Mouse (Mus musculus): ENCODE measurements at regions not wholly inside any gene's neighbourhood (a gene's known extent, or its start where the extent isn't known, plus 50 kb on each side); places are given as distances from the start of the nearest gene placed in this dataset.

DNA sequence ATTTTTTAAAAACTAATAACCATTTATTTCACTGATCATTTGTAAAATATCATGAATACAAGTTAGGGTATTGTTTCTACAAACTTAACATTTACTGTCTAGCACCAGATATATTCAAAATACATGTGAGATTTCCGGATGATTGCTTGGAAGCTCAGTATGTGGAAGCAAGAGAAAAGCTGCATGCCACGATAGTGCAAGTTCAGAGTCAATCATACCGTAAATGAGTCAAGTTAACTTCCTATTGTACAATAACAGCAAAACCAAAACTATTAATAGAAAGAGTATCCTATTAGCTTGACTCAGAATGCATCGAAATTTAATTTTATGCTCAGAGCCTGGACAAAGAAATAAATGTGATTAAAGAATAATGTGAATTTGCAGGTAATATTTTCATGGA, 1284.6 kb upstream of the Cited2 start:
- Histone ChIP-seq H3K27ac (replicated peaks) (no peak overlapping the region), H3K4me2 (no peak overlapping the region), H3K4me3 (no peak overlapping the region), H3K4me1 (replicated peaks) (peaks cover 11% of the 10 kb centered on the region), H3K9me3 (no peaks in the 10 kb centered on the region), H3K9ac (no peak overlapping the region), H3K36me3 (no peaks in the 10 kb centered on the region), H3K27me3 (no peaks in the 10 kb centered on the region)
- no peak for ATAC-seq (ENCODE audit: low read depth)
- 85% methylated on average over 4 of the region's 4 CpGs for WGBS

DNA sequence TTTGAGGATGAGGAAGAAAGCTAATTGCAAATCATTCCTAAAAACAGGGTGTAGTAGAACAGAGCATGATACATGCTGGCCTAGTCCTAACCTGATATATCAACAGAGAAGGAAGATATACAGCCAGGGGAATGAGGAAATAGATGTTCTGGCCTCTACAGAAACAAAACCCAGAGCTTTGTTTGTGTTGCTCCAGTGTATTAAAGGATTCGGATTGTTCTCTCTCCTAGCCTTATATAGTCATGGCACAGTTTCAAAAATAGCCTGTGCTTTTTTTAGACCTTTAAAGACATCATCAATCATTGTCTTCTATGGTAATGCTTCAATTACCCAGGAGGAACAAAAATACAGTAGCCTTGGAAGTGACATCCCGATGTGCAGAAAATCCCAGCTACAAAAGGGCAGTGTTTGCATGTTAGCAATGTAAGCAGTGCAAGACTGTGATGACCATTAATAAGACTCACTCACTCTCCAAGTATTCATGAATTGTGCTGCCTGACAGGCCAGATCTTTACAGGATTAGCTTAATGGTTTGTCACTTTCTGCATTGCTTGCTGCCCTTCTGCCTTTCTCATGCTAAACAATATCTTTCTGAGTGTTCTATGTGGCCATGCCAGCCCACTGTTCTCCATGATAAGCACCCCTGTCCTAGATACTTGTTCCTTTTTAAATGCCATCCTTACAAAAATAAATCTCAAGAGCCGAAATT, 1281.9 kb upstream of the Cited2 start:
- WGBS: 11% methylated on average over 3 of the region's 3 CpGs
- no peaks in the 10 kb centered on the region for H3K9me3 ChIP-seq
- no peak overlapping the region for H3K27ac ChIP-seq (replicated peaks)
- no peak overlapping the region for H3K9ac ChIP-seq
- no peaks in the 10 kb centered on the region for H3K27me3 ChIP-seq
- H3K36me3 ChIP-seq: no peaks in the 10 kb centered on the region
- ATAC-seq (ENCODE audit: low read depth): peak; percentile 76
- H3K4me1 ChIP-seq (replicated peaks): peaks cover 11% of the 10 kb centered on the region
- no peak overlapping the region for H3K4me2 ChIP-seq
- no peak overlapping the region for H3K4me3 ChIP-seq

DNA sequence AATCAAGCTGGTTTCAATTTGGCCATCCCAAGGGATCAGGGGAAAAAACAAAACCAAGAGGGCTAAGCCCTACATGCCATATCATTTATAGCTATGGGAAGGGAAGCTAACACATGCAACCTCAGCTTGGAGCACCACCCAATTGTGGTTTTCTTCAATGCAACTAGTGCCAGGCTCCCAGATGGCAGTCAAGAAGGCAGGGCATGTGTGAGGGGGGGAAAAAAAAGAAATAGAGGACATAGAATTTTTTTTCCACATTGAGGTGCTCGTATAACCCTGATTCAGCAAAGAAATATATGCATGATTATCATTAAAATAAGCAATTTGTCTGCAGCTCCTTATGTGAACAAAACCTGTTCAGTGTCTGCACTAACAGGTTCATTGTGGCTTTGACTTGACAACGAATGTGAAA, 1281.4 kb upstream of the Cited2 start:
- 32% methylated on average over 2 of the region's 2 CpGs for WGBS
- Histone ChIP-seq H3K27ac (replicated peaks) (no peak overlapping the region), H3K27me3 (no peaks in the 10 kb centered on the region), H3K9me3 (no peaks in the 10 kb centered on the region), H3K4me3 (no peak overlapping the region), H3K9ac (no peak overlapping the region), H3K4me2 (no peak overlapping the region), H3K4me1 (replicated peaks) (peaks cover 11% of the 10 kb centered on the region), H3K36me3 (no peaks in the 10 kb centered on the region)
- ATAC-seq (ENCODE audit: low read depth): no peak

DNA sequence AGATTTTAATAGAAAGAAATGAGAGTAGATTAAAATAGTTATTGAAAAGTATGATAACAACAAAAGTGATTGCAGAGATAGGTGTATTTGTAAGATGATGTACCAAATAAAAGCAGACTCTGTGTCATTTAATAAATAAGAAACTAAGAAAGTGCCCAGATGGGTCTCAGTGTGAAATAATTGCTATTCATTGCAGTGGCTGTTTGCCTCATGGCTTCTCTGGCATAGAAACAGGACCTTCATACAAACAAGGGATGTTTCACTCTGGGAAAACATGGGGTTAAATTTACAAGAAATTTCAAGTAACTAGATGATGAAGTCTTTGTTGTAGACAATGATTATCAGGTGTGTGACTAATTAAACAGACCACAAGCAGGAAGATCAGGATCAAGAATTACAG, 1279.1 kb upstream of the Cited2 start:
- H3K4me3 ChIP-seq: no peak overlapping the region
- H3K9me3 ChIP-seq: no peaks in the 10 kb centered on the region
- H3K27ac ChIP-seq (replicated peaks): no peak overlapping the region
- ATAC-seq (ENCODE audit: low read depth): no peak
- H3K4me1 ChIP-seq (replicated peaks): peaks cover 11% of the 10 kb centered on the region
- H3K4me2 ChIP-seq: no peak overlapping the region
- H3K9ac ChIP-seq: no peak overlapping the region
- no peaks in the 10 kb centered on the region for H3K36me3 ChIP-seq
- no peaks in the 10 kb centered on the region for H3K27me3 ChIP-seq

GRCm38 (mm10) chr10:16467935-16468334, 1255.1 kb upstream of the Cited2 start:
- Histone ChIP-seq H3K4me1 (replicated peaks) (no peaks in the 10 kb centered on the region), H3K4me3 (no peak overlapping the region), H3K4me2 (no peak overlapping the region), H3K36me3 (no peaks in the 10 kb centered on the region), H3K9me3 (no peaks in the 10 kb centered on the region), H3K27me3 (no peaks in the 10 kb centered on the region), H3K9ac (no peak overlapping the region), H3K27ac (replicated peaks) (no peak overlapping the region)
- no peak for ATAC-seq (ENCODE audit: low read depth)
- WGBS: 74% methylated on average over 3 of the region's 3 CpGs

DNA sequence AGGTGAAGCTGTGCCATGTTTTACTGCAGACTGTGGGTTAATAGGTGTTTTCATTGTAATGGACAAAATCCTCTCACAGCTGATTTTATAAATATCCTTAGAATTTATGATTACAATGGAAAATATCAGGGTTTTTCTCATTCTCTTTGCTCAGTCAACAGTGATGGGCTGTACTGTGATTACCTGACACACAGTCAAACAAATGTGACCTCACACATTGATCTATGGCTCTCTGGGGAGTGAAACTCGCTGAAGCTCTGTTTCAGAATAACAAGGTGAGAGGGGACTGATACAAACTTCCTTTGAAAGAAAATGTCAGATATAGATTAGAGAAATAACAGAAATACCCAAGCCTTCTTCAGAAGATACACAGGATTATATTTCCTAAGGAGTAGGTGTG, 1253.3 kb upstream of the Cited2 start:
- no peak for ATAC-seq (ENCODE audit: low read depth)
- H3K9ac ChIP-seq: no peak overlapping the region
- no peaks in the 10 kb centered on the region for H3K27me3 ChIP-seq
- no peaks in the 10 kb centered on the region for H3K36me3 ChIP-seq
- H3K27ac ChIP-seq (replicated peaks): no peak overlapping the region
- 35% methylated on average over 1 of the region's 1 CpGs for WGBS
- H3K4me2 ChIP-seq: no peak overlapping the region
- H3K9me3 ChIP-seq: no peaks in the 10 kb centered on the region
- H3K4me3 ChIP-seq: no peak overlapping the region
- no peaks in the 10 kb centered on the region for H3K4me1 ChIP-seq (replicated peaks)

DNA sequence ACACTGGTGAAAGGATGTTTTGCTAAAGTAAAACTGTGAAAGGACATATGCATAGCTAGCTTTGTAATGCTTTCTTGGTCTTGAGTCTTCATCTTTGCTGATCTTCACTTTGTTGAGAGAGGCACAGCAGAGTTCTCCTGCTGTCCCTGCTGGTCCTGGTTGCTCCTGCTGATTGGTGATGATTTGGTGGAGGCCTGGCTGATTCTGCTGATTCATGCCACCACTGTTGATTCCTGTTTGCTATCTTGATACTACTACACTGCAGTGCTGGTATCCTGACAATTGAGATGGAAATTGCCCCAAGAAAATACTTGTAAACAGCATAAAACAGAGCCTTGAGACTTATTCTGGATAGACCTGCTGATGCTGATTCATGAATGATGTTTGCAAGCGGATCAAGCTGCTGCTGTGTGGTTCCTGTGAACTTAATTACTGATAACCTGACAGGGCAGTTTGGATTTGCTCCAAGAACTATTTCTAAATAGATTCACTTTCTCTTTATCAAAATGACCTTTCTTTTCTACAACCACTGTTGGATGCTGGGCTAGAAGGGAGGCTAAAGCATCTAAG, 1249.0 kb upstream of the Cited2 start:
- Histone ChIP-seq H3K9ac (no peak overlapping the region), H3K4me2 (no peak overlapping the region)

DNA sequence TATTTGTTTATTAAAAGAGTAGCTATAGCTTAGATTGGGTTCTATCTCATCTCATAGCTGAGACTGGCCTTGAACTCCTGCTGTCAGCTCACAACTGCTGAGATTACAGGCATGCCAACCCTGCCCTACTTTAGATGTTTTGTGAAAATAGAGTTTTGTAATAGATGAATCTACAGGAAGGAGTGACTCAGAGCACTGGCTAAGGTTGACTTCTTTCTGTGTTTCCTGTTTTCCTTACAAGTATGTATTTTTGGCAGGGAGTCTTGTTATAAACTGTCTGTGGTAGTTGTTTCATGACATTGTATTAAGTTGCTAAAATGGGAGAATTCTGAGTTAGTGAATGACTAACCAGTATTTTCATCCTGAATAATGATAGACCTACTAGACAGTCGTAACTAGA, 1224.4 kb upstream of the Cited2 start:
- H3K27me3 ChIP-seq: no peaks in the 10 kb centered on the region
- no peak overlapping the region for H3K4me2 ChIP-seq
- no peak for ATAC-seq (ENCODE audit: low read depth)
- no peaks in the 10 kb centered on the region for H3K9me3 ChIP-seq
- H3K9ac ChIP-seq: no peak overlapping the region
- no peak overlapping the region for H3K4me3 ChIP-seq
- no peak overlapping the region for H3K27ac ChIP-seq (replicated peaks)
- 84% methylated on average over 1 of the region's 1 CpGs for WGBS
- no peaks in the 10 kb centered on the region for H3K36me3 ChIP-seq
- no peaks in the 10 kb centered on the region for H3K4me1 ChIP-seq (replicated peaks)

More for the DNA sequence above, 1249.0 kb upstream of the Cited2 start:
- Histone ChIP-seq H3K27me3 (no peaks in the 10 kb centered on the region), H3K27ac (replicated peaks) (no peak overlapping the region), H3K36me3 (no peaks in the 10 kb centered on the region), H3K4me1 (replicated peaks) (no peaks in the 10 kb centered on the region), H3K4me3 (no peak overlapping the region), H3K9me3 (no peaks in the 10 kb centered on the region)
- no peak for ATAC-seq (ENCODE audit: low read depth)
- WGBS: 73% methylated on average over 1 of the region's 1 CpGs

DNA sequence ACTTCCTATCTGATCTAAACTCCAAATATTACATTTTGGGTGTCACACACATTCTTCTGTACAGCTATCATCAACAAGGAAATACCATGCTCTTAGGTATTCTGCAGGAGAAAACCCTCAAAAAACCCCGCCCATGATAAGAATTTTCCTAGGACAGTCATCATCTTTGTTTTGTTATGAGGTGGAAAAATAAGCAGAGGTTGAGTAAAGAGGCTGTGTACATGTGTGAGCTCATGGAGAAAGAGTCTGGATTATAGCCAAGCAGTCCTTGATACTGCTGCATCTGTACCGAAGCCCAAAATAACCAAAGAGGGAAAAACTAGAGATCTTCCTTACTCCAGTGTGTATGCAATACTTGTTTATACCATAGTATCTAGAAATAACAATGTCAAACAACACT, 1215.3 kb upstream of the Cited2 start:
- no peak overlapping the region for H3K27ac ChIP-seq (replicated peaks)
- no peak for ATAC-seq (ENCODE audit: low read depth)
- H3K9me3 ChIP-seq: no peaks in the 10 kb centered on the region
- H3K4me3 ChIP-seq: no peak overlapping the region
- H3K4me2 ChIP-seq: no peak overlapping the region
- no peaks in the 10 kb centered on the region for H3K36me3 ChIP-seq
- WGBS: 85% methylated on average over 2 of the region's 2 CpGs
- H3K9ac ChIP-seq: no peak overlapping the region
- no peaks in the 10 kb centered on the region for H3K4me1 ChIP-seq (replicated peaks)
- H3K27me3 ChIP-seq: no peaks in the 10 kb centered on the region

DNA sequence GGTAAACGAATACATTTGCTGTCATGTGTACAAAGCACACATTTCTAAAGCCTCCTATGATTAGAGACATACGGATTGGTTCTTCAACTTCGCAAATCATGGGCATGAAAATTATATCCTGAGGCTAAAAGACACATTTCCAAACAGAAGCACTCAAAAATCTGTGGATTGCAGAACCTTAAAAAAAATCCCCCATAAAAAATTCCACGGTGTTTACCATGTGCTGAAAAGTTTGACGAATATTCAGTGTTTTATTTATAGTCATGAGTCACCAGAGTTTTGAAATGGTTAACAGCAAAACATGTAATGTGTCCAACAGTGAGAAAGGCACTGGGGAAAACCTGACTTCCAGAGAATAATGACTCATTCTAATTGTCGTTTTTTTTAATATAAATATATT, 1214.9 kb upstream of the Cited2 start:
- WGBS: 75% methylated on average over 6 of the region's 6 CpGs
- H3K36me3 ChIP-seq: no peaks in the 10 kb centered on the region
- H3K9ac ChIP-seq: no peak overlapping the region

DNA sequence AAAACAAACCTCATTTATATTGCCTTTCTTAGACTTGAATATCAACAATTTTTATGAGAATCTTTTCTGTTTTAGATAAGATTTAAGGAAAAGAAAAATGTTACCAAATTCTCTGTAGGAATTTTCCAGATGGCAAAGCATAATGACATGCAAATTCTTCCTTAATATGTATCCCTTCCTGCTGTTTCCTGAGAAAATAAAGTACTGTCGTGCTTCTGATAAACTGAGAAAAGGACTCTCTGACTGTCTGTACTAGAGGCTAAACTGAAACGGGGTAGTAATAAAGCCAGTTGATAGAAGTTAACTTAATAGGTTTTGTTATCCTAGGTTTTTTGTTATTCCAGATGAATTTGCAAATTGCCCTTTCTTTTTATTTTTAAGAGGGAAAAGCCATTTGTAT, 1208.4 kb upstream of the Cited2 start:
- Histone ChIP-seq H3K36me3 (no peaks in the 10 kb centered on the region), H3K27me3 (no peaks in the 10 kb centered on the region), H3K4me3 (no peak overlapping the region), H3K27ac (replicated peaks) (no peak overlapping the region), H3K4me1 (replicated peaks) (no peaks in the 10 kb centered on the region), H3K4me2 (no peak overlapping the region), H3K9ac (no peak overlapping the region), H3K9me3 (no peaks in the 10 kb centered on the region)
- ATAC-seq (ENCODE audit: low read depth): no peak
- 64% methylated on average over 2 of the region's 2 CpGs for WGBS

More for the DNA sequence above, 1214.9 kb upstream of the Cited2 start:
- H3K4me2 ChIP-seq: no peak overlapping the region
- H3K4me3 ChIP-seq: no peak overlapping the region
- no peaks in the 10 kb centered on the region for H3K27me3 ChIP-seq
- ATAC-seq (ENCODE audit: low read depth): no peak
- no peaks in the 10 kb centered on the region for H3K4me1 ChIP-seq (replicated peaks)
- no peak overlapping the region for H3K27ac ChIP-seq (replicated peaks)
- no peaks in the 10 kb centered on the region for H3K9me3 ChIP-seq

GRCm38 (mm10) chr10:16521895-16522294, 1201.1 kb upstream of the Cited2 start:
- Histone ChIP-seq H3K9me3 (no peaks in the 10 kb centered on the region), H3K27me3 (no peaks in the 10 kb centered on the region), H3K4me2 (no peak overlapping the region), H3K9ac (no peak overlapping the region), H3K36me3 (no peaks in the 10 kb centered on the region), H3K27ac (replicated peaks) (no peak overlapping the region), H3K4me1 (replicated peaks) (no peaks in the 10 kb centered on the region), H3K4me3 (no peak overlapping the region)
- no peak for ATAC-seq (ENCODE audit: low read depth)

GRCm38 (mm10) chr10:16524101-16524500, 1198.9 kb upstream of the Cited2 start:
- Histone ChIP-seq H3K9me3 (no peaks in the 10 kb centered on the region), H3K4me1 (replicated peaks) (no peaks in the 10 kb centered on the region), H3K9ac (no peak overlapping the region), H3K27ac (replicated peaks) (no peak overlapping the region), H3K4me2 (no peak overlapping the region), H3K27me3 (no peaks in the 10 kb centered on the region), H3K36me3 (no peaks in the 10 kb centered on the region), H3K4me3 (no peak overlapping the region)
- ATAC-seq (ENCODE audit: low read depth): no peak
- 71% methylated on average over 1 of the region's 1 CpGs for WGBS

All from neural tube, embryonic 13.5 days (tissue).